27 mouse cellular contexts compared by ENCODE assay signal in genomic region chr3:84770518-84770917, GRCm38 (mm10). TPM values are rescaled to one million over a fixed set of nuclear protein-coding genes. Genes with fewer than 3 reads are reported as not detected.
DNase-seq lines count a peak whose midpoint lies in the region; ATAC-seq and TF ChIP-seq lines count a peak whose summit lies in the region.
"Had no signal": no experiment of that assay in that cellular context is flagged by ENCODE, and none has a peak within 500 bp of the region (broad histone marks: within the 10 kb centered on the region; RNA-seq: fewer than 3 reads in every experiment).

No protein-coding gene starts in this region.

- no peak overlapping the region for H3K4me3 ChIP-seq in thymus, adult 2 months (ENCODE audit: control insufficient read depth, insufficient read depth, low read length)
- H3K4me3 ChIP-seq: forebrain, embryonic 10.5 days; forebrain, embryonic 13.5 days; heart, embryonic 12.5 days; heart, embryonic 15.5 days; intestine, embryonic 15.5 days had no signal

- intact Hi-C loops in heart, postnatal 14 days (cut with DNase I) = no loop called here
- intact Hi-C loops in left cerebral cortex, postnatal 36 days (cut with DNase I) = no loop called here

- H3K4me1 ChIP-seq in thymus, adult 2 months (replicated peaks; ENCODE audit: control insufficient read depth, insufficient read depth, low read length) = peaks cover 10% of the 10 kb centered on the region
- H3K4me1 ChIP-seq: forebrain, embryonic 13.5 days; heart, embryonic 12.5 days; heart, embryonic 15.5 days; intestine, embryonic 15.5 days had no signal

- peak; percentile 53 for ATAC-seq in activated CD4-positive, CD25-positive, alpha-beta regulatory T cell, adult 4 months
- ATAC-seq: forebrain, embryonic 13.5 days; forebrain, embryonic 16.5 days; hindbrain, postnatal 0 days; intestine, embryonic 15.5 days; Patski had no signal

- DNase-seq in heart, adult 11 months = peak; percentile 30
- no peak for DNase-seq in heart, postnatal 14 days
- DNase-seq in thymus, adult 2 months = no peak
- DNase-seq in thymus, adult 18-20 months = no peak
- DNase-seq in naive thymus-derived CD4-positive, alpha-beta T cell, adult 2 months (ENCODE audit: low read depth) = peak; percentile 21
- DNase-seq in left cerebral cortex, postnatal 36 days (ENCODE audit: low spot score in 2 of 2) = no peak
- DNase-seq in left cerebral cortex, adult 8-10 months (ENCODE audit: low spot score in 2 of 2) = no peak
- DNase-seq: adrenal gland, postnatal 10 days; adrenal gland, postnatal 36 days; cerebellum, adult 18-20 months; cerebellum, adult 9-10 months; cerebellum, postnatal 14 days; gastrocnemius, postnatal 10 days; gastrocnemius, postnatal 36 days; heart, postnatal 10 days; heart, postnatal 4 days had no signal

- no peak for TF ChIP-seq CTCF in thymus, adult 2 months (IDR thresholded peaks at IDR 0.05; ENCODE audit: borderline replicate concordance, control insufficient read depth, extremely low read depth, insufficient read depth, low read length, poor library complexity)

- H3K27me3 ChIP-seq in thymus, adult 2 months (ENCODE audit: control insufficient read depth, insufficient read depth, low read length) = no peaks in the 10 kb centered on the region
- H3K27me3 ChIP-seq: forebrain, embryonic 13.5 days; heart, embryonic 12.5 days; heart, embryonic 15.5 days; intestine, embryonic 15.5 days; Patski had no signal

- H3K36me3 ChIP-seq in thymus, adult 2 months (ENCODE audit: control insufficient read depth, insufficient read depth, low read length) = no peaks in the 10 kb centered on the region
- H3K36me3 ChIP-seq: forebrain, embryonic 10.5 days; G1E; heart, embryonic 12.5 days; heart, embryonic 15.5 days; intestine, embryonic 15.5 days had no signal

- 15% methylated on average over 6 of the region's 6 CpGs for WGBS in thymus, adult 2 months

- peak overlapping the region; percentile 65 for H3K27ac ChIP-seq in thymus, adult 2 months (ENCODE audit: control insufficient read depth, insufficient read depth, low read length)
- H3K27ac ChIP-seq: forebrain, embryonic 10.5 days; forebrain, embryonic 13.5 days; heart, embryonic 15.5 days; hindbrain, embryonic 14.5 days; hindbrain, postnatal 0 days; intestine, embryonic 15.5 days had no signal

- TF ChIP-seq POLR2A in thymus, adult 2 months (IDR thresholded peaks at IDR 0.05; ENCODE audit: control insufficient read depth, extremely low read depth, insufficient read depth, low read length, poor library complexity) = no peak

RNA-seq across cellular contexts. Expression of gene Fbxw7, which starts 44.5 kb away (rescaled TPM):
- total RNA-seq in heart, postnatal 14 days (2021) = 10 to 100 TPM; 45.8 to 51.6 TPM
- 8.0 and 8.3 TPM in 2 replicates for polyA plus RNA-seq in thymus, adult 2 months (2012; rRNA removed)
- polyA plus RNA-seq in activated CD4-positive, CD25-positive, alpha-beta regulatory T cell, adult 4 months (2017; shearing (Covaris generic)) = 10 to 100 TPM; 15.0 to 18.8 TPM
- 100 to 1,000 TPM; 247 to 264 TPM for total RNA-seq in left cerebral cortex, postnatal 36 days (2021)
- total RNA-seq in left cerebral cortex, adult 8-10 months (2022) = 100 to 1,000 TPM; 200 to 239 (median 211) TPM

Comparison
In these comparisons a context has a peak if more than half of its experiments do, and no peak if none do; other contexts are left out.
1. DNase-seq: peak in heart, adult 11 months (single experiment) and naive thymus-derived CD4-positive, alpha-beta T cell, adult 2 months (single experiment); none in heart, postnatal 14 days (0 of 2), thymus, adult 2 months (single experiment), thymus, adult 18-20 months (0 of 2), left cerebral cortex, postnatal 36 days (0 of 2) and left cerebral cortex, adult 8-10 months (0 of 2).